Mouse (Mus musculus): ENCODE results near the gene Hemk1.

DNA sequence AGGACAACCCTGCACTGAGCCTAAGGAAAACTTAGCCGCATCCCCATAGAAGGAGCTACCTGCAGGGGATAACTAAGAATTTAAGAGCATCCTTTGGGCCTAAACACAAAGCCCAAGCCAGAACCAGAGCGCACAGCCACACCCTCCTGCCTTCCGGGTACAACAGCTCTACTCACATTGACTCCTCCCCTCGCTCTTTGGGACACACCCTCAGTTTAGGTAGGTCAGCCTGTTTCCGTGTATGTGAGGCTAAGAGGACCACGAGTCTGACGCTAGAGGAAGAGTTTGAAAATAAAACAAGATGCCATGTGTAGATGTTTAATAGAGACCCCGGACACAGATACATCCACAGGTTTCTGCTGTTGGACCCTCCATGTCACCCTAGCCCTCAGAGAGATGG is 49.4 kb downstream of the Hemk1 start:
- no peak for TF ChIP-seq POLR2A (IDR thresholded peaks at IDR 0.05; ENCODE audit: borderline replicate concordance, control insufficient read depth, low read depth, low read length)
- no peak for TF ChIP-seq CTCF (IDR thresholded peaks at IDR 0.05; ENCODE audit: control insufficient read depth, insufficient read depth, low read length)

Measured in bone marrow, adult 2 months (tissue).